Mouse (Mus musculus): ENCODE results near the gene Lnx2.

DNA sequence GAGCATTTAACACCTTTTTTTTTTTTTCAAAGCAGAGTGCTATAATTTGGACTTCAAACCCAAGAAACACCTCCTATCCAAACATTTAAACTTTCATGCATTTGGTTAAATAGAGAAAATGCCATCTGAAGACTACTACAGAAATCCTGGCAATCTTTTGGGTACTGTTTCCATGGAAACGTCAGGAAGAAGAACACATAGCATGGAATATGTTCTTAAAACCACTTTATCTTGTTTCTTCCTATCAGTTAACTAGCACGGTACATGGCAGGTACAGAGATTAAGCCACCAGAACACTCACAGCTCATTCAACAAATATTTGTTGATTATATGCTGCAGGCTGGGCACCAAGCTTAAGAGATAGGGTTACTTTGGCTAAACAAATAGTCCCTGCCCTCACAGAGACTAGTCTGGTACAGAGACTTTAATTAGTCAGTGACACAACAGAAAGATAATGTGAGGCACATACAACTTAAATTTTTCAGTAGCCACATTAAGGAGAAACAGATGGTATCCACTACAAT lies 21.6 kb downstream of the Lnx2 start:
- TF ChIP-seq CTCF (IDR thresholded peaks at IDR 0.05; ENCODE audit: low read depth) (no peak), EP300 (optimal IDR thresholded peaks at IDR 0.05) (no peak)
